10 mouse cellular contexts compared by ENCODE assay signal in the genomic region with DNA sequence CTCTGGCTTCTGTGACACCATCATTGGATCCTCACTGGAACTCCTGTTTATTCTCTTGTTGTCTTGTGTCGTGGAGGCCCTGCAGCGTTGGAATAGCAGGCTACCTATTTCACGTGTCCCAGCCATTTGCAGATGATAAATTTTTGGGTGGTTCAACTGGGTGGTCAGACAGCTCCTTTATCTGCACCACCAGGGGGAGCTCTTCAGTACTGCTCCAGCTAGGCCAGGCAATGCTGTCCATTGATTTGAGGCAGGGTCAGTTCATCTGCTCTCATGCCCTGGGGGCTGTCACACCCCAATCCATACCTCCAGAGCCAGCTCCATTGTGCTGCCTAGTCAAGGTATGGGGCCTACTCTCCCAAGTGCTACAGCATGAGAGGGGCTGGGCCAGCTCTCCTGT. TPM values are rescaled to one million over a fixed set of nuclear protein-coding genes. Genes with fewer than 3 reads are reported as not detected.
DNase-seq lines count a peak whose midpoint lies in the region; ATAC-seq and TF ChIP-seq lines count a peak whose summit lies in the region.
"Had no signal": no experiment of that assay in that cellular context is flagged by ENCODE, and none has a peak within 500 bp of the region (broad histone marks: within the 10 kb centered on the region; RNA-seq: fewer than 3 reads in every experiment).

No protein-coding gene starts in this region.

- no peak overlapping the region for H3K4me3 ChIP-seq in cerebellum, adult 2 months (replicated peaks; ENCODE audit: insufficient read depth, low read depth, low read length)
- H3K4me3 ChIP-seq in midbrain, embryonic 11.5 days (ENCODE audit: low read depth, low read length): no peak overlapping the region
- H3K4me3 ChIP-seq in midbrain, embryonic 15.5 days: no peak overlapping the region
- H3K4me3 ChIP-seq: heart, embryonic 15.5 days; myocyte had no signal

- H3K27ac ChIP-seq in cerebellum, adult 2 months (ENCODE audit: insufficient read depth, low read length): no peak overlapping the region
- no peak overlapping the region for H3K27ac ChIP-seq in midbrain, embryonic 11.5 days (ENCODE audit: low read depth, low read length)
- H3K27ac ChIP-seq in midbrain, embryonic 15.5 days: no peak overlapping the region
- H3K27ac ChIP-seq: heart, embryonic 15.5 days had no signal

- peak; percentile 63 for ATAC-seq in midbrain, embryonic 11.5 days (ENCODE audit: low FRiP score)
- ATAC-seq in midbrain, embryonic 15.5 days (replicated peaks): no peak

- H3K36me3 ChIP-seq in midbrain, embryonic 11.5 days (ENCODE audit: control insufficient read depth, insufficient read depth, low read length): no peaks in the 10 kb centered on the region
- H3K36me3 ChIP-seq in midbrain, embryonic 15.5 days (replicated peaks): no peaks in the 10 kb centered on the region
- H3K36me3 ChIP-seq: heart, embryonic 15.5 days had no signal

- H3K4me2 ChIP-seq in midbrain, embryonic 11.5 days: no peak overlapping the region
- H3K4me2 ChIP-seq in midbrain, embryonic 15.5 days: no peak overlapping the region
- H3K4me2 ChIP-seq: heart, embryonic 15.5 days had no signal

- TF ChIP-seq POLR2A in cerebellum, adult 2 months (IDR thresholded peaks at IDR 0.05; ENCODE audit: borderline replicate concordance, insufficient read depth, low read length): no peak

- H3K9me3 ChIP-seq in midbrain, embryonic 11.5 days (ENCODE audit: control insufficient read depth, low read length): no peaks in the 10 kb centered on the region
- H3K9me3 ChIP-seq in midbrain, embryonic 15.5 days: no peaks in the 10 kb centered on the region
- H3K9me3 ChIP-seq: heart, embryonic 15.5 days had no signal

- H3K9ac ChIP-seq in midbrain, embryonic 11.5 days (ENCODE audit: low read length): no peak overlapping the region
- H3K9ac ChIP-seq in midbrain, embryonic 15.5 days: no peak overlapping the region
- H3K9ac ChIP-seq: heart, embryonic 15.5 days had no signal

- no peak for DNase-seq in cerebellum, adult 2 months
- DNase-seq in cerebellum, postnatal 14 days: no peak
- no peak for DNase-seq in midbrain, embryonic 11.5 days (ENCODE audit: low spot score, missing footprints)
- peak; percentile 27 for DNase-seq in embryo, embryonic 9.5 days (ENCODE audit: extremely low spot score)
- peak; percentile 51 for DNase-seq in lung, postnatal 14 days
- no peak for DNase-seq in left cerebral cortex, adult 9 months (ENCODE audit: low spot score in 2 of 2)
- no peak for DNase-seq in frontal cortex, postnatal 10 days (ENCODE audit: low spot score in 2 of 2)

- peaks cover 18% of the 10 kb centered on the region; the same call in 1 of the 2 replicates for H3K4me1 ChIP-seq in cerebellum, adult 2 months (ENCODE audit: control insufficient read depth, insufficient read depth, low read length)
- H3K4me1 ChIP-seq in midbrain, embryonic 11.5 days (ENCODE audit: control insufficient read depth, insufficient read depth, low read length): no peaks in the 10 kb centered on the region
- no peaks in the 10 kb centered on the region for H3K4me1 ChIP-seq in midbrain, embryonic 15.5 days
- H3K4me1 ChIP-seq: heart, embryonic 15.5 days had no signal

- H3K27me3 ChIP-seq in cerebellum, adult 2 months (ENCODE audit: control insufficient read depth, insufficient read depth, low read length): no peaks in the 10 kb centered on the region
- no peaks in the 10 kb centered on the region for H3K27me3 ChIP-seq in midbrain, embryonic 11.5 days (ENCODE audit: control insufficient read depth, insufficient read depth, low read length)
- no peaks in the 10 kb centered on the region for H3K27me3 ChIP-seq in midbrain, embryonic 15.5 days (replicated peaks)
- H3K27me3 ChIP-seq: heart, embryonic 15.5 days had no signal

- peak; percentile 29; the same call in 1 of the 2 replicates for TF ChIP-seq CTCF in cerebellum, adult 2 months (IDR thresholded peaks at IDR 0.05; ENCODE audit: borderline replicate concordance, insufficient read depth, low read depth, low read length)

- WGBS in cerebellum, adult 2 months: 80% methylated on average over 3 of the region's 3 CpGs
- WGBS in midbrain, embryonic 11.5 days: 75% methylated on average over 3 of the region's 3 CpGs
- 69% methylated on average over 3 of the region's 3 CpGs for WGBS in midbrain, embryonic 15.5 days

RNA-seq across cellular contexts. Expression of gene Slc4a4, which starts 24.5 kb away (rescaled TPM):
- 114 and 118 TPM in 2 replicates for polyA plus RNA-seq in cerebellum, adult 2 months (2012; rRNA removed)
- polyA plus RNA-seq in midbrain, embryonic 11.5 days (2014; fragmentation: Nextera tagmentation; extraction: Ambion mirVana): 1.6 and 2.2 TPM in 2 replicates
- polyA plus RNA-seq in midbrain, embryonic 15.5 days (2015; fragmentation: Nextera tagmentation; extraction: Ambion mirVana): 6.7 and 7.7 TPM in 2 replicates

Comparison
In these comparisons a context has a peak if more than half of its experiments do, and no peak if none do; other contexts are left out.
1. DNase-seq: peak in embryo, embryonic 9.5 days (single experiment) and lung, postnatal 14 days (single experiment); none in cerebellum, adult 2 months (0 of 2), cerebellum, postnatal 14 days (0 of 2), midbrain, embryonic 11.5 days (single experiment), left cerebral cortex, adult 9 months (0 of 2) and frontal cortex, postnatal 10 days (0 of 2).
2. RNA of gene Slc4a4, which starts 24.5 kb away (polyA plus RNA-seq): 114 to 118 TPM in cerebellum, adult 2 months; 6.7 to 7.7 TPM in midbrain, embryonic 15.5 days and 1.6 to 2.2 TPM in midbrain, embryonic 11.5 days; every median in the first group is over 10 times any median in the second.